Mouse (Mus musculus) ES-Bruce4 (cell line): ENCODE results near the gene Aim2. TPM values are rescaled to one million over a fixed set of nuclear protein-coding genes. Genes with fewer than 3 reads are reported as not detected.

ENCODE experiments used
- H3K27ac ChIP-seq: 2 replicates; pipeline ENCODE4 v1.5.1; 2012; ENCODE audit warnings: low read length, inconsistent platforms; ENCODE audit not compliant: insufficient read depth
- H3K27me3 ChIP-seq: 2 replicates; pipeline ENCODE4 v1.6.1; 2012; ENCODE audit warnings: mild to moderate bottlenecking, low read length, inconsistent platforms; ENCODE audit not compliant: control insufficient read depth, poor library complexity, insufficient read depth, severe bottlenecking
- H3K36me3 ChIP-seq: 2 replicates; pipeline ENCODE4 v1.6.1; 2012; ENCODE audit warnings: inconsistent platforms, mild to moderate bottlenecking, low read length, moderate library complexity; ENCODE audit not compliant: control insufficient read depth, poor library complexity, insufficient read depth, severe bottlenecking
- H3K4me1 ChIP-seq: one replicate; pipeline ENCODE4 v1.8.1; 2011; ENCODE audit warnings: low read length; ENCODE audit not compliant: control insufficient read depth, insufficient read depth
- H3K4me3 ChIP-seq: 2 replicates; pipeline ENCODE4 v1.5.1; 2011; ENCODE audit warnings: low read depth, mild to moderate bottlenecking, low read length
- H3K9ac ChIP-seq: 2 replicates; pipeline ENCODE4 v1.6.1; 2012; ENCODE audit warnings: low read depth, mild to moderate bottlenecking, inconsistent platforms; ENCODE audit not compliant: poor library complexity, severe bottlenecking
- H3K9me3 ChIP-seq: replicated peaks from 2 replicates; pipeline ENCODE4 v1.6.1; 2012; ENCODE audit warnings: mild to moderate bottlenecking, low read length, inconsistent platforms; ENCODE audit not compliant: control insufficient read depth, poor library complexity, insufficient read depth, severe bottlenecking
- CTCF ChIP-seq: IDR thresholded peaks from one replicate; pipeline ENCODE4 v1.8.1; 2011; ENCODE audit warnings: low read depth, low read length
- EP300 ChIP-seq: IDR thresholded peaks from 2 replicates; pipeline ENCODE4 v1.6.1; 2011; ENCODE audit warnings: low read depth, low read length; ENCODE audit not compliant: insufficient read depth
- POLR2A ChIP-seq: IDR thresholded peaks from one replicate; pipeline ENCODE4 v1.8.1; 2011; ENCODE audit warnings: low read length; ENCODE audit not compliant: insufficient read depth
- polyA plus RNA-seq: library from polyadenylated mRNA; stranded (reverse); fragments of >200 nt; gene quantifications from 2 replicates; pipeline ENCODE4 v1.2.4, GENCODE M21; 2011; ENCODE audit warnings: low read depth; ENCODE audit not compliant: missing spikeins, insufficient read depth, insufficient read length

Gene Aim2
- polyA plus RNA-seq, 1 experiment = 49.8 TPM

- Histone ChIP-seq H3K9ac (no peak overlapping the region), H3K27me3 (no peaks in the 10 kb centered on the region), H3K4me1 (no peaks in the 10 kb centered on the region), H3K9me3 (peaks cover 6% of the 10 kb centered on the region; the same call in 1 of the 2 replicates), H3K36me3 (no peaks in the 10 kb centered on the region), H3K27ac (no peak overlapping the region), H3K4me3 (no peak overlapping the region)
- no peak for TF ChIP-seq EP300
- TF ChIP-seq CTCF = no peak
- no peak for TF ChIP-seq POLR2A
Measured at GRCm38 (mm10) chr1:173414631-173415030, 64.0 kb downstream of the Aim2 start.

DNA sequence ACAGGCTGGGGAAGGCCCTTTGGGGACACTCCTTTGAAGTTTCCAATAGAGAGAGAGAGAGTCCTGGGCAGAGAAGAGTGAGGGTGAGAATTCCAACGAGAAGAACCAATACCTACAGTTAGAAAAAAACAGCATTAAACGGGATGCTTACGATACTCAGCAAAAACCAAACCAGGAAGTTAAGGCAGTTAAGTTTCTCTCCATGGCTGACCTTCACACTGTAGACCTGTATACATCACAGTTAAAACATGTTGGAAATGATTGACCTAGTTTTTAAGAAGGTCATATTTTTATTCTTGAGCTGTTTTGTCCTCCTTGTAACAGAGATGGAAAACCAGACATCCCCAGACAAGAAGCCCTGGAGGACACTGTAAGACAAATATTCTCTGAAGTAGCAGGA lies 67.8 kb downstream of the Aim2 start:
- Histone ChIP-seq H3K4me1 (no peaks in the 10 kb centered on the region), H3K27ac (peak overlapping the region; percentile 83), H3K27me3 (no peaks in the 10 kb centered on the region), H3K9me3 (peaks cover 6% of the 10 kb centered on the region; the same call in 1 of the 2 replicates), H3K36me3 (no peaks in the 10 kb centered on the region), H3K4me3 (no peak overlapping the region), H3K9ac (no peak overlapping the region)
- no peak for TF ChIP-seq POLR2A
- no peak for TF ChIP-seq CTCF
- TF ChIP-seq EP300 = no peak

DNA sequence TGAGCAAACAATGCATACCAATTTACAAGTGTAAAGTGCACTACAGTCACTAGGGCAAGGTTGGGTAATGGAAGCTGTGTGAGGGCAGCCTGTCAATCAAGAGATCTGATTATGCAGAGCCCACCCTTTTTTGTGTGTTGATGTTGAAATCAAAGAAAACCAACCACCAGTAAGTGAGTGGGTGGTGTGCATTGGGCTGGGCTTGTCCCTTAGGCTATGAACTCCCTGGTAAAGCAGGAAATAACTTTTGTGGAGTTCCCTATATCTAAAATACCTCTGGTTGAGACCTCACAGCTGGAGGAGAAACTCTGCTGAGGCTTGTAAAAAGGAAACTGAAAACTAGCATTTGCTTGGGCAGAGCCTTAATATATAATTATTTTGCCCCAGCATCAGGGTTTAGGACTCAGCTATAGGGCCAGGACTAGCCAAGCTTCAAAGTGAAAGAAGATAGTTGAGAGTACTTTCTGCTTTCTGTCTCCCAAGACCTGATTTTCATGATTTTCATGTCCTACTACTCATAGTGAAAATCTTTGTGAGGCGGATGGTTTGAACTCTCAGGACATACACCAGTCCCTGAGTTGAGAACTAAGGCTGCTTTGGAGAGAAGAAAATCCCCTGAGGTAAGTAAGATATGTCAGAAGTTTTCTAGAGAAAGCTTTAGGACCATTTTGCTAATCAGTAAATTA lies 68.4 kb downstream of the Aim2 start:
- TF ChIP-seq POLR2A (no peak), CTCF (no peak), EP300 (no peak)
- peak overlapping the region; percentile 40; the same call in 1 of the 2 replicates for H3K9ac ChIP-seq
- no peak overlapping the region for H3K4me3 ChIP-seq
- no peaks in the 10 kb centered on the region for H3K27me3 ChIP-seq
- H3K36me3 ChIP-seq = no peaks in the 10 kb centered on the region
- H3K27ac ChIP-seq = peak overlapping the region; percentile 83
- no peaks in the 10 kb centered on the region for H3K4me1 ChIP-seq
- peaks cover 6% of the 10 kb centered on the region; the same call in 1 of the 2 replicates for H3K9me3 ChIP-seq

- Histone ChIP-seq H3K27ac (no peak overlapping the region), H3K4me1 (no peaks in the 10 kb centered on the region), H3K4me3 (peak overlapping the region; percentile 36), H3K36me3 (no peaks in the 10 kb centered on the region), H3K9me3 (peaks cover 6% of the 10 kb centered on the region; the same call in 1 of the 2 replicates), H3K9ac (no peak overlapping the region), H3K27me3 (no peaks in the 10 kb centered on the region)
- peak; percentile 52 for TF ChIP-seq POLR2A
- TF ChIP-seq CTCF = no peak
- TF ChIP-seq EP300 = no peak
Measured at GRCm38 (mm10) chr1:173420374-173420773, 69.7 kb downstream of the Aim2 start.

DNA sequence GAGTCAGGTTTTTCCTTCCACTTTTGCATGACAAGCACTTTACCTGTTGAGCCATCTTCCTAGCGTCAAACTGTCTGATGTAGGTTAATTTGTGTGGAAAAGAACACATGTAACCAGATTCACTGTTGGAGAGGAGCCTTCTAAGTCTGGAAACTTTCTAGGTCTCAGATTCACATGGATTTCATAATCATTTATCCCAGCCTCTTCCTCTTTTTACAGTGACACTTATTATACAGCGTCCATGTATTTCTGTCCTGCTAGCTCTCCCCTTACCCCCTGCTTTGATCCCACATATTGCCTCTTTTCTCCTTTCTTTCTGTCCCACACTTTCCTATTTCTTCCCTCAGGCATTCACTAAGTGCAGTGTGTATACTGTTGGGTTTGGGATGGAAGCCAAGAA lies 75.7 kb downstream of the Aim2 start:
- H3K4me3 ChIP-seq = no peak overlapping the region
- H3K36me3 ChIP-seq = peaks cover 5% of the 10 kb centered on the region
- H3K9ac ChIP-seq = no peak overlapping the region
- H3K27ac ChIP-seq = no peak overlapping the region
- no peaks in the 10 kb centered on the region for H3K27me3 ChIP-seq
- peaks cover 2% of the 10 kb centered on the region for H3K4me1 ChIP-seq
- no peaks in the 10 kb centered on the region for H3K9me3 ChIP-seq
- TF ChIP-seq POLR2A (no peak), CTCF (no peak), EP300 (no peak)

GRCm38 (mm10) chr1:173427385-173427784 lies 76.7 kb downstream of the Aim2 start:
- H3K9me3 ChIP-seq = no peaks in the 10 kb centered on the region
- H3K4me3 ChIP-seq = no peak overlapping the region
- peaks cover 5% of the 10 kb centered on the region for H3K36me3 ChIP-seq
- H3K27ac ChIP-seq = no peak overlapping the region
- no peak overlapping the region for H3K9ac ChIP-seq
- TF ChIP-seq CTCF = no peak
- no peak for TF ChIP-seq POLR2A
- no peak for TF ChIP-seq EP300
- no peaks in the 10 kb centered on the region for H3K27me3 ChIP-seq
- H3K4me1 ChIP-seq = peaks cover 2% of the 10 kb centered on the region
